Mouse (Mus musculus) thymus, postnatal 4 days (tissue): ENCODE measurements at regions not wholly inside any gene's neighbourhood (a gene's known extent, or its start where the extent isn't known, plus 50 kb on each side); places are given as distances from the start of the nearest gene placed in this dataset.

Experiments
- DNase-seq: peaks from one replicate; pipeline ENCODE4 v3.0.0; 2021

- DNase-seq, result no peak
Measured at GRCm38 (mm10) chr12:12814693-12815092, 127.0 kb downstream of the Mycn start.

GRCm38 (mm10) chr12:12812873-12813272 lies 128.8 kb downstream of the Mycn start:
- DNase-seq, result no peak

DNA sequence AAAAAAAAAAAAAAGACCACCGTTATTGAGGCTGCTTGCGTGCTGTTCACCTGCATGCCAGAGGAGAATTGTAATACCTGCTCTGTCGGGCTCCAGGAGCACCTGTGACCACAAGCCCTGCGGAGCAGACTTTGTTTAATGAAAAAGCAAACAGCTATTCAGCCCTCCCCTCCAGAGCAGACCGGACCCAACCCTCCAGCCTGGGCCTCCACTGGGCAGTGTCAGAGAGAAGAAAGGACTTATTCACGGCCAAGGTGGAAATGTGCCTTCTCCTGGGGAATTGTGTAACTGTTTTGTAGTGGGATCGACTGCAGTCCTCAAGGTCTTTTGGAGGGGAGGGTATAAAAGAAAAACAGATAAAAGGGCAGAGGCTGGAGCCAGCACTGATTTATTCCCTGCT lies 130.8 kb downstream of the Mycn start:
- DNase-seq, result no peak

DNA sequence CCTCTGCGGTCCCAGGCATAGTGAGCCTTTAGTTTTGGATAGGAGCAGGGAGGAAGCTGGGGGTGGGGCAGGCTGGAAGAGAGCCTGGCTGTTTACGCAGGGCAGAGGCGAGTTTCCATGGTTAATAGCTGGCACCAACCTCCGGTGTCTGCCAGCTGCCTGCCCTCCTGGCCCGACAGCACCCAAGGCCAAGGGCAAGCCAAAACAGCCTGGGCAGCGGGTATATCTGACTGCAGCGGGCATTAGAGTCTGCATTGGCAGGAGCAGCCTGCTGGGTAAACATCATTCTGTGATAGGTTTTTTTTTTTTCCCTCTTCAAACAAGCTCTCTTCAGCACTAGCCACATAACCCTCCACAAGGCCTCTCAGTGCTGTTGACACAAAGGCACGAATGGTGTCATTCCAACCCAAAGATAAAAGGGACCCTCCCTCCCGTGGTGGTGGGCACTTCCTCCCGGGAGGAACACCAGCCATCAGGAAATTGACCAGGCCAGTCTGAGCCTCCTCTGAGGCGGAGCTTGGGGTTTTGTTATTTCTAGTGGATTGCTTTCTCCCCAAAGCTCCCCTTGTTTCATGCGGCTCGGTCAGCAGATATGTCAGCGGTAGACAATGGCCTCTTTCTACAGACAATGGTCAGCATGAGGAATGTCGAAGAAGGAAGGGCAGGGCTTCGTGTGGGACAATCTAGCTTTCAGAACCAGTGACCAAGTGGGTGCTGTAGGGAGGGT lies 131.4 kb downstream of the Mycn start:
- no peak for DNase-seq

DNA sequence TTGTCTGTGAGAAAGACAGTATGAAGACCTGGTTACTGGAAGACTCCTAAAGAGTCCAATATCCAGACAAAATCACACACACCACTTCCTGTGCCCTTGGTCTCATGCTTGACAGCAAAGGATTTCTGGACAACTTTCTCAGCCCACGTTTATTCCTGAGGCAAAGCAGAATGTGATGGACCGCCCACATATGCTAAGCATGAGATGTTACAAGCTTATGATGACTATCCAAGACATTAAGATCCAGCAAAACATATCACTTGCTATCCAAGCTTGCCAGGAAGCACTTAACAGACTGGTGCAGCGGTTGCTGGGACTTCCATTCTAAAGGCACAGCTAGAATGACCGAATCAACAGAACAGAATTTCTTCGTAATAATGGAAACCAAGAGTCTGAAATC lies 133.6 kb downstream of the Mycn start:
- DNase-seq, result no peak

- no peak for DNase-seq
Measured at GRCm38 (mm10) chr12:12803602-12804001, 138.1 kb downstream of the Mycn start.

DNA sequence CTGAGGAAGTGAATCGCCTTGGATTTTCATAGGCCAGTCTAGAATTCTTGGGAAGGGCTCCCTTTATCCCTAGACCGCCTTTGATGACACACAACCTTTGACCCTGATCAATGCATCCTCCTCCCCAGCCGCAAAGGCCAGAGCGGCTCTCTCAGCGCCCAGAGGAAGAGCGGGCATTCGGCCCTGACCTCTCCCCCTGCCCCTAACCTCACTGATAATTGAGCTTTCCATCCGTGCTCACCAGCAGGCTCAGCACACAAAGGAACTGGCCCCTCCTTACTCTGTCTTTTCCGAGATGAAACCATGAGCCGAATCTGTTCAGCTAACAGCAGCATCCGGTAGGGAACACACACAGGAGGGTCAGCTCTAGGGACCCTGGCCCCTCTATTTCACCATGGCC lies 139.3 kb downstream of the Mycn start:
- no peak for DNase-seq

GRCm38 (mm10) chr12:12801700-12802099 lies 140.0 kb downstream of the Mycn start:
- DNase-seq, result no peak

DNA sequence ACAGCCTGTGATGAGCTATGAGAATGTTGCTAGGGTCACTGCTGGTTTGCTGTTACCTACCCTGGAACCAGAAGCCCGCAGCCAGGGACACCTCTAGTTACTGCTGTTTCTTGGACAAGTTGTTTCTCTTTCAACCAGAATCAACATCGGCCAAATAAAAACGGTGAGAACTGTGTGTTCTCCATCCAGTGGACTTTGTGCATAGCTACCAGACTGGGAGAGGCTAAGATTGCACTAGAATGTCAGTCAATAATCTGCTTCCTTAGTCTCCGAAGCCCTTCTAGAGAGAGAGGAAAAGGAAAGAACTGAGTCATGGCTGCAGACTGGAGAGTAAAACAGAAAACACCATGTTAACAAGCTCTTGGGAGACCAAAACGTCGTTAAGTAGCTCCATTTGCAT lies 141.6 kb downstream of the Mycn start:
- DNase-seq, result no peak

GRCm38 (mm10) chr12:12789052-12789451 lies 152.7 kb downstream of the Mycn start:
- DNase-seq, result no peak

- DNase-seq, result no peak
Measured at GRCm38 (mm10) chr12:12788263-12788852, 153.4 kb downstream of the Mycn start.

- DNase-seq, result no peak
Measured at GRCm38 (mm10) chr12:12787608-12788262, 154.0 kb downstream of the Mycn start.

GRCm38 (mm10) chr12:12787161-12787560 lies 154.6 kb downstream of the Mycn start:
- no peak for DNase-seq

DNA sequence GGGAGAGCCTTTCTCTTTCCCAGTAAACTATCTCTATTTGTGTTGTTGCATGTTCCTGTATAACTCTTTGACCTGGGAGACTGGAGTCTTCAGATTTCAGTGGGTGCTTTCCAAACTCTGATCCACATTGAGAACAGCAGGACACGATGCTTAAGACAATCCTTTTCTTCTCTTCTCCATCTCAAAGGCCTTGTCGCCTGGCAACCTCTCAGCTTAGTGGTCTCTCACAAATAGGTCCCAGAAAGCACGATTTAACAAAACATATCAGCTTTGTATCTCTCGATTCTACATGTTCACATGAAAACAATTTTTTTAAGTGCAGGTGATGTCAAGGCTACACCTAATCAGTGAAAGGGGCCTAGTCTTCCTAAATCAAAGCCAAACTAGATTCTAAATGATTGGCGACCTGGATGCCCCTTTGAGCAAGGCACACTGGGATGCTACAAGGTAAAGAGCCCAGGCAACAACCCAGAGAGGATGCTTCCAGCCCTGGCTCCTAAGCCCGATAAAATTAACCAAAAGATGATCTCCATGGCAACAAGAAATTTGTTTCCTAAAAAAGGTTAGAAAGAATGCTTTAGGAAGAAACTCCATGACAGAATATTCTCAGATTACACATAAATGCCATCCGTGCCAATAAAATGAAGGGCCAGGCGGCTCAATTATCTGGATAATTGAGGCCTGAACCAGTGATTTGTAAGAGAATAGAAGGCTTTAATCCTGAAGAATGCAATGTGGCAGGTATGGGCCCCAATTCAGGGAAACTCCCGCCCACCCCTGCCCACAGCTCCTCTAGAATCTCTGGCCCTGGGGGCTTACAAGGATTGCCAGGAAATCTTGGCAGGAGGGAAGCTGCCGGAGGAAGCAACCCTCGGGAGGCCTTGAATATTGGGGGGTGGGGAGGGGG lies 157.8 kb downstream of the Mycn start:
- DNase-seq, result no peak

DNA sequence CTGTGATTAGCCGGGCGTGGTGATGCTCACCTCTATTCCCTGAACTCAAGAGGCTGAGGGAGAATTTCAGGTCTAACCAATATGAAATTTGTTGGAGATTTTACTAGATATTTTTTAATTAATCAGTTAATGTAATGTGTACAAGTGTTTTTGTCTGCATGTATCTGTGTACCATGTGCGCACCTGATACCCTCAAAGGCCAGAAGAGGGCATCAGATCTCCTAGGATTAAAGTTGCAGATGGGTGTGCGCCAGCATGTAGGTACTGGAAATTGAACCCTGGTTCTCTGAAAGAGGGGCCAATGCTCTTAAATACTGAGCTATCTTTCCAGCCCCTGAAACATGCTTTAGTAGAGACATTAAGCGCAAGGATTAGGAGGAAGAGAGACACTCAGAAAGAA lies 160.2 kb downstream of the Mycn start:
- peak; percentile 22 for DNase-seq

GRCm38 (mm10) chr12:12778563-12779256 lies 163.0 kb downstream of the Mycn start:
- DNase-seq, result no peak

DNA sequence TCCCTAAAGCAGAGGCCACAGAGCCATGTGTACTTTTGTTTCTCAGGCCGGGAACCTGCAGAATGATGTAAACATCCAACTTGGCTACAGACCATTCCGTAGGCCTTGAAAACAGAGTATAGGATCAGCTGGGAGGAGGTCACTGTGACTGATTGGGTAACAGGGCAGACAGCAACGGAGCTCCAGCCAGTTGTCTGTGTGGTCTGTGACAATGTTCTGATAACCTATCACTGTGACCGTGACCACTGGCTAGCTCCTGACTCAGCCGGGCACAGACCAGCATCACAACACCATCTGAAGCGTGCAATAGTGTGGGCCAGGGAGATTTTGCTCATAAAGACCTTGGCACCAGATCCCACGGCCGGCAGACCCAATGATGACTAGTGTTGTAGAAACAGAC lies 164.3 kb downstream of the Mycn start:
- DNase-seq, result no peak

GRCm38 (mm10) chr12:12776783-12777182 lies 164.9 kb downstream of the Mycn start:
- DNase-seq, result no peak

GRCm38 (mm10) chr12:12770970-12771369 lies 170.7 kb downstream of the Mycn start:
- DNase-seq, result no peak

DNA sequence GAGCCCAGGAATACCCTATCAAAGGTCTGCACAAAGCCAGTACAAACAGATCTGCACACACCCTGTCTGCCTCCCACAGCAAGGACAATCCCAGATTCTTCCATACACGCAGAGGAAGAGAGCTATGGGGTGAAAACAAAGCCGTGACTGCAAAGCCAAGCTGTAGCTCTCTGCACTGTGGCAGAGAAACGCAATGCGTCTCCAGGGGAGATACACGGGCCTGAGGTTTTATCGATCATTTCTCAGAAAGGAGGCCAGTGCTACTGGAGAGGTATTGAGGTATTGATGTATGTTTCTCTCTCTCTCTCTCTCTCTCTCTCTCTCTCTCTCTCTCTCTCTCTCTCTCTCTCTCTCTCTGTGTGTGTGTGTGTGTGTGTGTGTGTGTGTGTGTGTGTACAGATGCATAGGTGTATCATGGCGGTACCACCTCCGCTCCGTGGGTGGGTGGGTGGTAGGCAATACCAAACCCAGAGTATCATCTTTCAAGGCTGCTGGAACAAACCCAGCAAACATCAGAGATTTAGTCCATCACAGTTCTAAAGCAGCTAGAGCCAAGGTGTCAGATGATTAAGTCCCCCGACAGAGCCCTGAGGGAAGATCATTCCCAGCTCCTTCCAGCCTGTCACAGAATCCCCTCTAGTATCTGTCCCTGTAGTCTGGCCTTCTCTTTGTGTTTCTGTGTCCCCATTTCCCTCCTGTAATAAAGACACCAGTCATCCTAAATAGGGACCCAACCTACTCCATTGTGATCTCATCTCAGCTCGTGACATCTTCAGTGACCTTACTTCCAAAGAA lies 175.0 kb downstream of the Mycn start:
- DNase-seq, result no peak

GRCm38 (mm10) chr12:12765490-12766058 lies 176.1 kb downstream of the Mycn start:
- no peak for DNase-seq
